Mouse (Mus musculus): Measurements from ENCODE around the gene Chmp6.

Gene Chmp6

GRCm38 (mm10) chr11:119907711-119908110 is 5.5 kb upstream of the Chmp6 start:
- no peak for DNase-seq (ENCODE audit: extremely low read depth, low read depth)

- peak; percentile 56 for DNase-seq (ENCODE audit: extremely low read depth, low read depth)
These were observed 3.8 kb upstream of the Chmp6 start for GRCm38 (mm10) chr11:119909436-119909835.

GRCm38 (mm10) chr11:119912845-119913244 is 396 bp upstream of the Chmp6 start:
- no peak for DNase-seq (ENCODE audit: extremely low read depth, low read depth)

- no peak for DNase-seq (ENCODE audit: extremely low read depth, low read depth)
These were observed 684 bp downstream of the Chmp6 start for GRCm38 (mm10) chr11:119913935-119914314.

GRCm38 (mm10) chr11:119914381-119914780 is 1.1 kb downstream of the Chmp6 start:
- no peak for DNase-seq (ENCODE audit: extremely low read depth, low read depth)

GRCm38 (mm10) chr11:119915666-119916065 is 2.4 kb downstream of the Chmp6 start:
- DNase-seq (ENCODE audit: extremely low read depth, low read depth) = no peak

- DNase-seq (ENCODE audit: extremely low read depth, low read depth) = no peak
These were observed 3.0 kb downstream of the Chmp6 start for GRCm38 (mm10) chr11:119916102-119916790.

GRCm38 (mm10) chr11:119916834-119917469 is 3.7 kb downstream of the Chmp6 start:
- DNase-seq (ENCODE audit: extremely low read depth, low read depth) = no peak

- no peak for DNase-seq (ENCODE audit: extremely low read depth, low read depth)
These were observed 5.3 kb downstream of the Chmp6 start for GRCm38 (mm10) chr11:119918521-119918920.

- DNase-seq (ENCODE audit: extremely low read depth, low read depth) = no peak
These were observed 6.2 kb downstream of the Chmp6 start for GRCm38 (mm10) chr11:119919432-119919831.

- DNase-seq (ENCODE audit: extremely low read depth, low read depth) = no peak
These were observed 6.7 kb downstream of the Chmp6 start for GRCm38 (mm10) chr11:119919897-119920296.

- no peak for DNase-seq (ENCODE audit: extremely low read depth, low read depth)
These were observed 7.4 kb downstream of the Chmp6 start for GRCm38 (mm10) chr11:119920668-119921067.

- no peak for DNase-seq (ENCODE audit: extremely low read depth, low read depth)
These were observed 11.9 kb downstream of the Chmp6 start for GRCm38 (mm10) chr11:119925176-119925575.

- DNase-seq (ENCODE audit: extremely low read depth, low read depth) = no peak
These were observed 13.5 kb downstream of the Chmp6 start for GRCm38 (mm10) chr11:119926762-119927161.

GRCm38 (mm10) chr11:119928023-119928681 is 14.9 kb downstream of the Chmp6 start:
- DNase-seq (ENCODE audit: extremely low read depth, low read depth) = peak; percentile 55

- no peak for DNase-seq (ENCODE audit: extremely low read depth, low read depth)
These were observed 16.5 kb downstream of the Chmp6 start for GRCm38 (mm10) chr11:119929603-119930265.

- no peak for DNase-seq (ENCODE audit: extremely low read depth, low read depth)
These were observed 18.6 kb downstream of the Chmp6 start for GRCm38 (mm10) chr11:119931809-119932208.

GRCm38 (mm10) chr11:119933142-119933541 is 19.9 kb downstream of the Chmp6 start:
- no peak for DNase-seq (ENCODE audit: extremely low read depth, low read depth)

GRCm38 (mm10) chr11:119933819-119934583 is 20.8 kb downstream of the Chmp6 start:
- DNase-seq (ENCODE audit: extremely low read depth, low read depth) = no peak

GRCm38 (mm10) chr11:119934773-119935172 is 21.5 kb downstream of the Chmp6 start:
- no peak for DNase-seq (ENCODE audit: extremely low read depth, low read depth)

- no peak for DNase-seq (ENCODE audit: extremely low read depth, low read depth)
These were observed 22.2 kb downstream of the Chmp6 start for GRCm38 (mm10) chr11:119935457-119935856.

Measured in MEL-GATA-1-ER (cell line).